Mouse (Mus musculus) heart, adult 11 months (tissue): ENCODE measurements around the gene 4932429P05Rik.

Source experiments
- DNase-seq: peaks from one replicate; pipeline ENCODE4 v3.0.0; 2022

4932429P05Rik gene

GRCm38 (mm10) chrX:89751968-89752367 lies at the start of gene 4932429P05Rik:
Gene 4932429P05Rik, plus strand, starts transcription at chrX:89752268.
- DNase-seq, result no peak
